Mouse (Mus musculus): ENCODE measurements around the gene Syt17. TPM values are rescaled to one million over a fixed set of nuclear protein-coding genes. Genes with fewer than 3 reads are reported as not detected.

The Syt17 gene
- 10 to 100 TPM; 96.0 to 98.3 TPM for total RNA-seq (2021)
- long read RNA-seq, experiment 1, partial matches to known transcripts, result 11 of 43 reads
- long read RNA-seq, experiment 1, other reads (novel, unspliced or antisense), result 27 of 43 reads
- long read RNA-seq, experiment 2, partial matches to known transcripts, result 20 of 59 reads
- long read RNA-seq, experiment 2, other reads (novel, unspliced or antisense), result 33 of 59 reads

GRCm38 (mm10) chr7:118448134-118448967 is at the start of gene Syt17:
Gene Syt17, minus strand, starts transcription at chr7:118448222.
- peak; percentile 83 for TF ChIP-seq CTCF (conservative IDR thresholded peaks at IDR 0.05)
- peak in 1 of 2 experiments; percentile 60 for DNase-seq (ENCODE audit: low spot score in 2 of 2)
- Histone ChIP-seq H3K4me3 (peak within 1 kb of the TSS; percentile 66), H3K27ac (peak within 1 kb of the TSS; percentile 79)

GRCm38 (mm10) chr7:118494892-118495579 is 47.0 kb upstream of the Syt17 start:
- no peak overlapping the region for H3K4me3 ChIP-seq
- TF ChIP-seq CTCF (conservative IDR thresholded peaks at IDR 0.05), result no peak
- H3K27ac ChIP-seq, result no peak overlapping the region
- no peak for DNase-seq (ENCODE audit: low spot score in 2 of 2)

- Histone ChIP-seq H3K4me3 (no peak overlapping the region), H3K27ac (no peak overlapping the region)
- DNase-seq (ENCODE audit: low spot score in 2 of 2), result no peak
- no peak for TF ChIP-seq CTCF (conservative IDR thresholded peaks at IDR 0.05)
Measured at GRCm38 (mm10) chr7:118493892-118494291, 45.9 kb upstream of the Syt17 start.

DNA sequence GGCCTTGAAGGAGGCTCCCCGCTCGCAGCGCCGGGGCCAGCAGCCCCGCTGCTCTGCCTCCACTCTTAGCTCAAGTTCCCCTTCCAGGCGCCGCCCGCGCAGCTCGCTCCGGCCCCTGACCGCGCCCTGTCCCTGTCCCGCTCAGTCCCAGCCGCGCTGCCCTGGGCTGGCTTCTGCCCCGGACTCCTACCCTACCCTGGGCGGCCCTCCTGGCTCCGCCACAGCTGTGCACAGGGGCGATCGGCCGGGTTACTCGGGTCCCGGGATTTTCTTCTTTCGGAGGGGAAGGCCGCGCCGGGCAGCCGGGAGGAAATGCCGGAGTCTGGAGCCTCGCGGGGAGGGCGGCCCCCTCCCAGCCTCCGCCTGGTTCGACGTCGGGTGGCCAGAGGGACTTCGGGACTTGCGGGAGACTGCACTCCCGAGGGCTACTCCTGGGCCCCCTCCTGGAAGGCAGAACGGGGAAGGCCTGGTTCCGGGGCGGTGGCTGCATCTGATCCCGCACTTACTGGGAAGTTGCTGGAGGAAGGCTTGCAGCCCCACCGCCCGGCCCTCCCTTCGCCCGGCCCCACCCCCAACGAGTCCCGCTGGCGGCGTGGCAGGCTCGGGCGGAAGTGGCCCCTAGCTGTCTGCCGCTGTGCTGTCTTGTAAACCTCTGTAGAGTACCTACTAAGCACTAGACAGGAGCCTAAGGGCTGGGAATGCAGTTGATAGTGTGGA is 43.6 kb upstream of the Syt17 start, which contains the start of gene Itpripl2:
Itpripl2 (minus strand) TSS at position 545 of the 717 bp plus-strand sequence.
- peak in 1 of 2 experiments; percentile 18 for DNase-seq (ENCODE audit: low spot score in 2 of 2)
- H3K27ac ChIP-seq, result peak within 1 kb of the TSS; percentile 79
- TF ChIP-seq CTCF (conservative IDR thresholded peaks at IDR 0.05), result no peak; the same call in 1 of the 2 replicates
- peak within 1 kb of the TSS; percentile 61 for H3K4me3 ChIP-seq

- H3K27ac ChIP-seq, result peak overlapping the region; percentile 79
- peak; percentile 49 for TF ChIP-seq CTCF (conservative IDR thresholded peaks at IDR 0.05)
- no peak for DNase-seq (ENCODE audit: low spot score in 2 of 2)
- peak overlapping the region; percentile 61 for H3K4me3 ChIP-seq
Measured at GRCm38 (mm10) chr7:118490666-118491430, 42.8 kb upstream of the Syt17 start.

DNA sequence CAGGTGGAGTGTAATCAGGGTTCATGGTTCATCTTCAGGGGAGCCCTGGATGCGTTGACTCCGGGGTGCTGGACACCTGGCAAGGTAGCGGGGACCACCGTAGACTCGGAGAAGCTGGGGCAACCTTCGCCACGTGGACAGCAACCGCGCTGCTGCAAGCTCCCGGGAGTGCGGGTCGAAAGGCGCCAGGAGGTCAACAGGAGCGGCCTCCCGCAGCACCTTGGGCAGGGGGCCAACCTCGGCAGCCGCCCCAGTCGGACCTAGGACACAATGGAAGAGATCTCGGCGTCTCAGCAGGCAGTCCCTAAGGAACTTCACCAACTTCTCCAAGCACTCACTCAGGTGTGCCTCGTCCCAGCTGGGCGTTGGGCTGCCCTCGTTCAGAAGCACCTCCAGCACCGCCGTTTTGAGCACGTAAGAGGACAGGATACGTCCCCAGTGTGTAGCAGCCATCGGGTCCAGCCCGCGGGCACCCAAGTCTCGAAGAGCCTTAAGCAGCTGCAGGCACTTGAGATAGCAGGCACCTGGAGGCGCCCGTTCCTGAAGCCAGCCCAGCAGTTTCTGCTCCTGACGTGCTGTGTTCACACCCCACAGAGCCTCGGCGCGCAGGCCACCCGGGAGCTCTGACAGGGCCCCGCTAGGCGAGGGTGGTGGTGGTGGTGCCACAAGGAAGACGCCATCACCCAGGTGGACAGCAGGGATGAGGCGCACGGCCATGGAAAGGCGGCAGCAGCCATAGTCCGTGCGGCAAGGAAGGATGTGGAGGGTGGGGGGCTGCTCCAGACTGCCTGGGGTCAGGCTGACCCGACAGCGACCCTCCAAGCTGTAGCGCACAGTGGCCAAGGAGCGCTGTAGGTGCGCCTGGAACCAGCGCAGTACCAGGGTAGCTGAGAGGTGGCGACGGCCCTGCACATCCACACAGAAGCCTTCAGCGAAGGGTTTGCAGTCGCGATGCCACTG is 42.0 kb upstream of the Syt17 start:
- Histone ChIP-seq H3K4me3 (no peak overlapping the region; the same call in 1 of the 2 replicates), H3K27ac (no peak overlapping the region)
- TF ChIP-seq CTCF (conservative IDR thresholded peaks at IDR 0.05), result no peak
- no peak for DNase-seq (ENCODE audit: low spot score in 2 of 2)

- TF ChIP-seq CTCF (conservative IDR thresholded peaks at IDR 0.05), result peak; percentile 33; the same call in 1 of the 2 replicates
- no peak overlapping the region for H3K4me3 ChIP-seq
- DNase-seq (ENCODE audit: low spot score in 2 of 2), result no peak
- H3K27ac ChIP-seq, result no peak overlapping the region
Measured at GRCm38 (mm10) chr7:118488060-118488664, 40.1 kb upstream of the Syt17 start.

- TF ChIP-seq CTCF (conservative IDR thresholded peaks at IDR 0.05), result no peak
- no peak for DNase-seq (ENCODE audit: low spot score in 2 of 2)
- Histone ChIP-seq H3K4me3 (no peak overlapping the region), H3K27ac (no peak overlapping the region)
Measured at GRCm38 (mm10) chr7:118486917-118487316, 38.9 kb upstream of the Syt17 start.

DNA sequence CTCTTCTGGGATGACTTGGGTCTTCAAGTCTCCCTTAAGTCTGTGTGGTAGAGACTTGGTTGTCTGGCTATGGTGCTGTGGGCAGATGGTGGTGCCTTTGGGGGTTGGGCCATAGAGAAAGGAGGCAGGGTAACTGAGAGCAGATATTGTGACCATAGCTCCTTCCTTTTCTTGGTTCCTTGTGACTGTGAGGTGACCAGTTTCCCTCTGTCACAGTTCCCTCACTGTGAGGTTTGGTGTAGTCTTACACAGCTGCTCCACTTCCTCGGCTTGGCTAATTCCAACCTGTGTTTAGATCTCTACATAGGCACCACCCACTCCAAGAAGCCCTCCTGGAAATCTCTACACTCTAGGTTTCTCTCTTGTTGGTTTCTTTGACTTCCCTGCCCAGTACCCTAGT is 36.0 kb upstream of the Syt17 start:
- no peak overlapping the region for H3K27ac ChIP-seq
- H3K4me3 ChIP-seq, result no peak overlapping the region
- no peak for TF ChIP-seq CTCF (conservative IDR thresholded peaks at IDR 0.05)
- DNase-seq (ENCODE audit: low spot score in 2 of 2), result no peak

DNA sequence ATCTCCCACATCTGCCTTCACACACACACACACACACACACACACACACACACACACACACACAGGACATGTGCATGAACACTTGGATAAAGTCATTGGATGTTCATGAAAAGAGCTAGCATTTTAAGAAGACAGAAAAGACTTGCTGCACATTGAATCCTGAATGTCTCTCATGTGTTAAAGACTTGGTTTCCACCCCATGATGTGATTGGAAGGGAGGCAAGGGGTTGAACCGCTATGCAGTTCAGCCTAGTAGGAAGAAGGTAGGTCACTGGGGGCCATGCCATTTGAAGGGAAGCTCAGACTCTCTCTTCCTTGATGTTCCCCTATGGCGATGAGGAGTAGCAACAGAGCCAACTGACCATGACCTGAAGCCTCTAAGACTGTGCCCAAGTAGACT is 34.0 kb upstream of the Syt17 start:
- no peak overlapping the region for H3K27ac ChIP-seq
- no peak overlapping the region for H3K4me3 ChIP-seq
- no peak for DNase-seq (ENCODE audit: low spot score in 2 of 2)
- no peak for TF ChIP-seq CTCF (conservative IDR thresholded peaks at IDR 0.05)

All from layer of hippocampus, adult 2 months (tissue).